Mouse (Mus musculus) layer of hippocampus, adult 18-20 months (tissue): ENCODE results near the gene Itprid2. TPM values are rescaled to one million over a fixed set of nuclear protein-coding genes. Genes with fewer than 3 reads are reported as not detected.
"Not testable (repeated sequence)": the region's sequence is repeated elsewhere in the genome, so short reads cannot be mapped to it uniquely, and the experiment has no call there.

Experiments used
- DNase-seq, 2 experiments: peaks; one replicate each; pipeline ENCODE4 v3.0.0; 2022; ENCODE audit warnings: low spot score in 2 of 2
- long read RNA-seq: library from polyadenylated mRNA; stranded (forward); transcript quantifications from one replicate; pipeline ENCODE4 v2.0.0, GENCODE M21; 2021
- total RNA-seq, 2 experiments: library from RNA; stranded (reverse); gene quantifications; 2 replicates each; pipeline ENCODE4 v1.2.3; 2021

Itprid2 gene
- total RNA-seq: 10 to 100 TPM; 41.9 to 44.6 TPM
- long read RNA-seq, full-length matches to known transcripts: 22 of 50 reads
- long read RNA-seq, partial matches to known transcripts: 16 of 50 reads
- long read RNA-seq, other reads (novel, unspliced or antisense): 12 of 50 reads

DNA sequence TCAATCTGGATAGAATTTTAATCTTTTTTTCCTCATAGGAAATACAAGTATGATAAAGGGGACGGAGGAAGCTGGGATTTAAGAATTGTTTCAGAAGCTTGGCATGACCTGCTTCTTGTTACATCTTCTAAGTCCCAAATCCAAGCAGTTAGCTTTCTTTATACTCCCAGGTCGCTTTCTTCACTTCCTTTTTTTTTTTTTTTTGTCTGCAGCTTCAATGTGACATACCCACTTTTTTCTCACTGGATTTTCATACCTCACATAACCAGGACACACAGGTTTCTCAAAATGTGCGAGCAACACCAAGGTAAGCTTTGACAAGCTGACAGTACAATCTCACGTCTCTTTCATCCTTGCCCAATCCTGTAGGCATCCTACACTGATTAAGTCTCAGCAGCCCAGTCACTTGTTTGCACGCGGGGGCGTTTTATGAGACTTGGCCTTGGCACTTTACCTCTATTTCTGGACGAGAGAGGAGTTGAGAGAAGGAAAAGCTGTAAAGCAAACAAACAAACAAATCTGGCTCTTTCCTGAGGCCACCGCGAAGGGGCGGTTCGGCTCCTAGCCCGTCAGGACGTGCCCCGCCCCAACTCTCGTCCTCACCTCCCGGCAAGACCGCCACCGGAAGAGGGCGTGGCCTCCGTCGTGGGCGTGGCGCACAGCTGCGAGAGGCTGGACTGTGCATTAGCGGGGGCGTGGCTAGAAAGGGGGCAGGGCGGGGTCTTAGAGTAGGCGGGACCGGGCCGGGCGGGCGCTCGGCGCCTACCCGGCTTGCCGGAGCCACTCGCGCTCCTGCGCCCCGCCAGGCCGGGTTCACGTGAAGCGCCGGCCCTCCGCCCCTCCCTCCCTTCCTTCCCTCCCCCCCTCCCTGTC, at the start of gene Itprid2:
Gene Itprid2, plus strand, starts transcription at position 825 of the 873 bp plus-strand sequence.
- DNase-seq: peak; percentile 94 to 96

DNA sequence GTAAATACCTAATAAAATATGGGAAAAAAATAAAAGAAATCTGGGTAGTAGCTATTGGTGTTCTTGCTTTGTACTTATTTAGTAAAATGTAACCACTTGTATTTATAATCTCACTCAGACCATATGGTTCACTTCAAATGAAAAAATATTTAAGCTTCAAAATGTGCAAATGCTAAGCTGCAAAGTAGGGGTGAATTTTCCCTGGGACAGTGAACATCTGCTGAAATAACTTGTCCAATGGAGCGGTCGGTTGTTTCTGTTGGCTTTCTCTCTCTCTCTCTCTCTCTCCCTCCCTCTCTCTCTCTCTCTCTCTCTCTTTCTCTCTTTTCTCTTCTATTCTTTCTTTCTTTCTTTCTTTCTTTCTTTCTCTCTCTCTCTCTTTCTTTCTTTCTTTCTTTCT, 39.0 kb upstream of the Itprid2 start:
- no peak for DNase-seq

DNA sequence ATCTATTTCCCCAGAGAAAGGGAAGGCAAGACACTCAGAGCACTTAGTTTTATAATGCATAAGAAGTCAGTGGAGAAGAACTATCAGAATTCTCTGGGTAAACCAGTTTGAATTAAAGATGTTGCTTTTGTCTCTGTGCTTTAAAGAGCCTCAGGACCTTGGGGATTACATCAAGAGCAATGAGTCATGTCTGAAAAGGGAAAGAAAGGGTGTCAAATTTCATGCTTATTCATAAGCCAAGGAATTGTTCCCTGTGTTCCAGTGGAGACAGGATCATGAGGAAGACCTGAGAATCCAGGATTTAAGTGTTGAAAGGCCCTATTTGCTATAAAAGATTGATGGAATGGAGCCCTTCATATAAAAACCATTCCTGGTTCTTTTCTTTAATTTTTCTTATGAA, 38.1 kb upstream of the Itprid2 start:
- DNase-seq: no peak

DNA sequence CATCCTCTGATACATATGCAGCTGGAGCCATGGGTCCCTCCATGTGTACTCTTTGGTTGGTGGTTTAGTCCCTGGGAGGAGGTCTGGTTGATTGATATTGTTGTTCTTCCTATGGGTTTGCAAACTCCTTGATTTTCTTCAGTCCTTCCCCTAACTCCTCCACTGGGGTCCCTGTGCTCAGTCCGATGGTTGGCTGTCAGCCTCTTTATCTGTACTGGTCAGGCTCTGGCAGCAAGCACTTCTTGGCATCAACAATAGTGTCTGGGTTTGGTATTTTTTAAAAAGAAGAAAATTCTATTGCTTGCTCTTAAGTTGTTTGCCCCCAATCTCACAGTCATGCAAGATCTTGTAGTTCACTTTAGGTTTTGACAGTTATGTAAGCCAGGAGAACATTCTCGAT, 34.0 kb upstream of the Itprid2 start:
- not testable (repeated sequence) for DNase-seq

DNA sequence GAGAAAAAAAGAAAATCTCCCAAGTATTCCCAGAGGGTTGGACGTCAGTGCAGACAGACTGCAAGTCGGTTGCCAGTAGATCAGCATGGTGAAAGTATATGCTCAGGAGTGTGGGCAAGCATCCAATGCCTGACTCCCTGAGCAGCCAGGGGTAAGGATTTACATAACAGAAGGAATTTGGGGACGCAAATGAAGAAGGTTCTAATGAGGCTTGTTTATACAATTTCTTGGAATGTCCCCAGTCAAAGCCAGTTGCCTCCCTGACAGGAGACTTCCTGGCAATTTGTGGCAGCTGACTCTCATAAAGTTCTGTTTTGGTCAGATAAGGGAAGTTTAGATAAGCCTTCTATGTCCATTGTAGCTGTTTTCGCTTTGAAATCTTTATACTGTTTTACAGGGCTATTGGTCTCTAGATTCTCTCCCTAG, 33.4 kb upstream of the Itprid2 start:
- DNase-seq: no peak

DNA sequence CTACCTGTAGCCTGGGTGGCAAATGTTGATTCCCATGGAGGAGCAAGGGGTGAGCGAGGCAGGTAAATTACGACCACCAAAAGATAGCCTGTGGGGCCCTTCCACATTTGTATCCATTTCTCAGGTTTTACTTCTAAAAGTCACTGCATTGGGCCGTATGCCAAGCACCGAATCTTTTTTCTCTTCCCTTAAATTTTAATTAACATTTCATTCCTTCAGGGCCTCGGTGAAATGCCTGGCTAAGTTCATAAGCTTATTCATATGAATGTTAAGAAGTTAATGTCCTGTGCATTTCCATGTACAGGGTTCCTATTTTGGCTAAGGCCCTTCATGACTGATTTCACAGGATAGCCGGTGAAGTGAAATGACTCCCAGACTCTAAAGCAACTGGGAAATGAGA, 32.8 kb upstream of the Itprid2 start:
- no peak for DNase-seq

DNA sequence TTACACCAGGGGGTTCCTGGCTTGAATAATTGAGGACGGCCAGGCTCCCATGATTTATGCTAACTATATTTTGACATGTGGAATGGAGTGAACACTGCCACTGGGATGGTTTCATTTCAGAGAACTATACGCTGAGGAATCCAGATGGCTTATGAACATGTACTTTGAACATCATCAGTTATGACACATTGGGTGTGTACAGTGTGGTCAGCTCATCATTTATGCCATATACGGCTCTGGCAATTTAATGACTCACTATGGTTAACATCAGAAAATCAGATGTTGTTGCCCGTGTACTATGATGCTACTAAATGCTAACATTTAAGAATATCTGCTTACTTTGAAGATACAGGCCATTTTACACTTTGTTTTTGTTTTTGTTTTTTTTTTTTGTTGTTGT, 31.8 kb upstream of the Itprid2 start:
- DNase-seq: no peak

DNA sequence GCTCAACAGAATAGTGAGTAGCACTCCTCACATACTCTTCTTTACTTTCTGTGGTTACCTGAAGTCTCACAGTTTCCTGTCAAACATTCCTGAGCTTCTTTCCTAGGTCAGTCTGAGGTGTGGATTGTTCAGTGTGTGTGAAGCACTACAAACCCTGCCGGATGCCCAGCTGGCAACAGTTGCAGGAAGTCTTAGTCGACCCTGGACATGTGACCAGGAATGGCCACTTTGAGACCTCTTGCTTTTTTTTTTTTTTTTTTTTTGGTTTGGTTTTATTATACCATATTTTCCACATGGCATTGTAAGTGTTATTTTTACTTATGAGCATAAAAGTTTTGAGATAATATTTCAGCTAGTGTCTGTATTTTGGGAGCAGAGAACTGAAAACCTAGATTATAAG, 29.1 kb upstream of the Itprid2 start:
- DNase-seq: no peak

DNA sequence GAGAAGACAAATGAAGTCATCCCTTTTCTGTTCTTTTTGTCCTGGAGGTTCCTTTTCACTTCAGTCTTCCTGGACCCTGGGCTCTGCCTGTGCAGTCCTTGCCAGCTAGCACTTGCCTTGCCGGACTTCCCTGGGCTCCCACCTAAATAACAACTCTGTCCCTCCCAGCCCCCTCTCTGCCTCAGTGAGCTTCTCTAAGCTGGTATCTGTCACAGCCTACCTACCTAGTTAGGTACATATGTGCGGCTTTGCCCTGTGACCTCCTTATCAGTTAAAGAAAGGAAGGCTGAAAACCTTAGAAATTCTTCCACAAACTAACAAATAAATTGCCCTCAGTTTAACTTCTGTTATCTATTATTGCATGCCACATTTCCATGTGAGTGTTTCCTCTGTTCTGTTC, 28.0 kb upstream of the Itprid2 start:
- no peak for DNase-seq

DNA sequence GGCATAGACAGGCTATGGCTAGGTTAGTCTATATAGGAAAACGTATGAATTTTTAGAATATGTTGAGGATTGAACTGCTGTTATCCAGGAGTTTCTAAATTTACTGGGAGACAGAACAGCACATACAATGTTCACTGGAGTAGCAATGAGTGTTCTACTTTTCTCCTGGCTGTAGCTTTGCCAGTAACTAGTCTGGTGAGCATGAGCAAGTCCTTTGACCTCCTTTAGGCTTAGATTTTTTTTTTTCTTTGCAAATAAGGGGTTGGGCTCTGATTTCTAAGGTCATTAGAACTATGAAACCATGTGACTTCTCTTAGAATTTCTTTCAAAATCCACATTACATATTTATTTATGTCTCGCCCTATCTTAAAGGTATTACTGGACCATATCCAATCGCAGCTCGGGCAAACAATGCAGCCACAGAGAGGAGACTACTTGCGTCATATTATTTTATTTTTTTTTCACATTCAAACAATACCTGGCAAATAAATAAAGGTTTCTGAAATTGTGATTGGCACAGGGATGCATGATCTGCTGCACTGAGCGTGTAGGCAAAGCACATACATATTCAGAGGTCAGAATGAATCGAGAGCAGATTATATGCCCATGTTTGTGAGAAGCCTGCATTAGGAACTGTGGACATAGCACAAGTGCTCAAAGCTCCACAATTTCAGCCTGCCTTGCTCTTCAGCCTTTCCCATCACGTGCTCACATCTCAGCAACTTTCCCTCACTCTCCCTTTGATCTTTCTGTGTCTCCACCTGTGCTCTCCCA, 26.7 kb upstream of the Itprid2 start:
- no peak for DNase-seq

DNA sequence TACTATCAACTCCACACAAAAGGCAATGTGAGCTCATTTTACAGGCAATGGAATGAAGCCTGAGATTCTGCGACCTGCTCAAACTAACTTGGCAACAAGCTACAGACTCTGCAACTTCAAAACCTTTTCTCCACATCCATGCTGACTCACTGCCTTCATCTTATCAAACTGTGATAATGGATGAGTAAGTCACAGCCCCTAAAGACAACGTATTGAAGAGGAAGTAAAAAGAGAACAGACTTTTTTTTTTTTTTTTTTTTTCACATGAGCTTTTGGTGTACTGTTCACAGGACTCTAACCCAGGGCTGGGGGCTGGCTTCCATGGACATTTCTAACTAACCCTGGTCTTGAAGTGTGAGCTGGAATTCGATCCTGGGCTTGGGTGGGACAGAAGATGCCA, 24.3 kb upstream of the Itprid2 start:
- DNase-seq: no peak

DNA sequence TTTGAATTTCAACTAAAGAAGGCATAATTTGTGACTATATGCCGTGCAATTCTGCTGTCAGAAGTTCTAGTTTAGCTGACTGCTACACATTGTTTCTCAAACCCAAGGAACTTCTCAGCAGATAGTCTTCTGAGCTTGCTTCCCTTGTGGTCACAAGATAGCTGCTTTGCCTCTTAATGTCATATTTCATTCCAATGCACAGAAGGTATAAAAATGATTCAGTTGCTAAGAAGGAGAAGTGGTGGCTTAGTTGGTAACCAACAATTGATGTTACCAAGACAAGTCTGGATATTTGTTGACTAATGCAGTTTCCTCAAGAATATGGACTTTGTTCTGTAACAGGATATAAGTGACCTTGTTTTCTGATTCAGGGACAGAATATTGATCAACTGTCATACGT, 17.0 kb upstream of the Itprid2 start:
- no peak for DNase-seq

DNA sequence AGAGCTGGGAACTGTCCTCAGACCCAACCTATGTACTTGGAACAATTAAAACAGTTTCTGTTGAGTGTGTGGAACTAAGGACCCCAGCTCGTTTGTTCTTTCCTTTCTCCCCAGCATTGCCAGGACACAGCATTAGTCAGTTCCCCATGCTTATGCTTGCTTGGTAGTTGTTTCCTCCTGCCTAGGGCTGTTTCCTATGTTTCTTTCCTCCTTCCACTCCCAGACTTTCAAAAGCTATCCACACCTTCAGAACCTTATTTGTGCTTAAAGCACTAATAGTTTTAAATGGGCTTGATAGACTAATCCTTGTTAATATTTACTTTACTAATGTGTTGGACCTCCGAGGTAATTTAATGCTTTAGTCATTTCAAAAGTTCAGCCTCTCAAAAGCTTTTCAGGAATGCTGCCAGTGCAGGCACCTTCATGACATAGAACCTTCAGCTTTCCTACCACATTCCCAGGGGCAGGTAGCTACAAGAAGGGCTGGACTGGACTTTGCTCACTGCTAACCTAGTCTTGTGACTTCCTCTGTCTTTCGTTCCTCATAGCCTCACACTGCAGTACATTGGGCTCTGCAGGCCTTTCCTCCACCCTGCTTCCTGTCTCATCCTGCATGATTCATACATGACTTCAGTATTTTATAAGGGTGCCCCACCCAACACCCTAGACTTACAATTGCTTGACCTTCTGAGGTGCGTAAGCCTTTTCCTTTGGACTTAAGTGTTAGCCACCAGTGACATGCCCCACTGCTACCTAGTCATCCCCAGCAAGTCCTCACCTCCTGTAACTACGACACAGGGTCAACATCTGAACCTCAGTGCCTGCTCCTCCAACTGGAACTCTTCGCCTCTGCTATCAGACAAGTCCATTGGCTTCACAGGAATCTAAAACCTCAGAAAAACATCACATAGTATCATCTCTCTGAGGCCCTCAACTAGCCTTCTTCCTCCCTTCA, 16.3 kb upstream of the Itprid2 start:
- DNase-seq: no peak

DNA sequence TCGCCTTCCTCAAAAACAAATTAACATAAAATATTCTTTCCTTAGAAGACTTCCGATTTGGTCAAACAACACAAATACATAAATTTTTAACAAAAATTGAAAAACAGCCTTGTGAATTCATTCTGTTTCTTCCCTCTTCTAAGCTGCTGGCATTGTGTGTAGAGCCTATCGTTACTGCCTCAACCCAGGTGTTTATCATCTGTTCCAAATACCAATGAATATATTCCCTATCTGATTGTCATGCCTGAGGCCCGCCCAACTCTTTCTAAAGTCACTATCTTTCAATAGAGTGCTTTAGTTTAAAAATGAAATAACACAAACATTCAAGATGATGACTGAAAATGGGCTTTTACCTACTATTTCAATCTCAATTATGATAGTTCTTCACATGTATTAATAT, 11.9 kb upstream of the Itprid2 start:
- no peak for DNase-seq

DNA sequence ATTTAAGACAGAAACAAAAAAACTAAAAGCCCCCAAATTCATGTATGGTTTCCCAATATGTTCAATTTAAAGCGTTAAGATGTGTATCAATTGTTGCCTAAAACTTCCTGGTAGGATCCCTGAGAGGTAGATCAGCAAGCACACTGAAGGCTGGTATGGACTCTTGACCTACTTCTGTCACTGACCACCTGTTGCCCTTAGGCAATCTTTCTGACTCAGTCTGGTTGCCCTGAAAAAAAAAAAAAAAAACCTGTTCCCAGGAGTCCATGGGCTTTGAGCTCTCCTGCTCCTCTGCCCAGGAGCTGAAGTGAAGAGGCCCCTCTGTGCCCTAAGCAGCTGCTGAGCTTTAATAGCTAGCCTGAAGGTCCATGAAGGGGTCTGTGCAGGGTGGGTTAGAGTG, 7.5 kb upstream of the Itprid2 start:
- no peak for DNase-seq

DNA sequence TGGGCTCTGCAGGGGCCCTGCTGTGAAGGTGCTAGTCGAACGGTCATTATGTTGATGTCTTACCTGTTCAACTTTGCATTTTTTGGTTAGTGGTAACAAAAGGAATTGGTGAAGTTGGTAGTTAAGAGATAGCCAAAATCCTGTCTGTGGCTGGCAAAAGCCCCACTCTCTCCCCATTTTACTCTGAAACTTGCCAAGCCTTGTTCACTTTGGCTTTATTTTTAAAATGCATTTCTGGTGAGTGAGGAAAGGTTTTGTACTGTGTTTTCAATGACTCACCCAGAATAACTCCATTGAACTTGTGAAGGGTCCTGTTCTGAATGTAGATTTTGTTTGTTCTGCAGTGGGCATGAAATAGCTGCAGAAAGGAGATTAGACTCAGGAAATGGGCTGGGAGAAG, 4.9 kb upstream of the Itprid2 start:
- no peak for DNase-seq

DNA sequence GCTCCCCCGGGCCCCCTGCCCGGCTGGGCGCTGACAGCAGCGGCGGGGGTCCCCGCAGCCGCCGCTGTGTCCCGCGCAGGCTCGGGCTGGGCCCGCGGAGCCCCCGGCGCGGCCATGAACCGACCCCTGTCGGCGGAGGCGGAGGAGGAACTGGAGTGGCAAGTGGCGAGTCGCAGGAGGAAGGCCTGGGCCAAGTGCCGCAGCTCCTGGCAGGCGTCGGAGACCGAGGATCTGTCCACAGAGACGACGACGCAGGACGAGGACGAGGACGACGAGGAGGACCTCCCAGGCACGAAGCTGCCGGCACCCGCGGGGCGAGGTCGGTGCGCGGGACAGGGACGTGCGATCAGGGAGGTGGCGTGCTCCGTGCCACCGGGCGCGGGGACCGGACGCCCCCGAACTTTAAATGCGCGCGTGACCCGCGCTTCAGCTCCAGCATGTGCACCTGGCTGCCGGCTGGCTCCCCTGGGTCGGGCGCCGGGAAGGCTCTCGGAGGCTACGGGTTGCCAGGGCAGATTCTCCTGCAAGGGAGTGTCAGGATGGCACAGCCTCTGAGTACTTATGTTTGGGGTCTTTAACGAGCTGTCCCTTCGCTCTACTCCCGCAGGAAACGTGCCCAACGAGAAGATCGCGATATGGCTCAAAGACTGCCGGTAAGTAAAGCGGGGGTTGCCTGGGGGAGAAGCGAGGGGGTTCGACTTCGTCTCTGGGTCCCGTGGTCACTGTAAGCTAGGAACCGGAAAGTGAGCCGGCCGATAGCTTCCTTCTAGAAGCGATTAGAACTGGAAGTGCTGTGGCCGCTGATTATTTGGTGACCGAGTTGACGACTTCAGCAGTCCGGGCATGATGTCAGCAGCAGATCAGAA, 507 bp downstream of the Itprid2 start:
- DNase-seq: peak; percentile 39 to 64

DNA sequence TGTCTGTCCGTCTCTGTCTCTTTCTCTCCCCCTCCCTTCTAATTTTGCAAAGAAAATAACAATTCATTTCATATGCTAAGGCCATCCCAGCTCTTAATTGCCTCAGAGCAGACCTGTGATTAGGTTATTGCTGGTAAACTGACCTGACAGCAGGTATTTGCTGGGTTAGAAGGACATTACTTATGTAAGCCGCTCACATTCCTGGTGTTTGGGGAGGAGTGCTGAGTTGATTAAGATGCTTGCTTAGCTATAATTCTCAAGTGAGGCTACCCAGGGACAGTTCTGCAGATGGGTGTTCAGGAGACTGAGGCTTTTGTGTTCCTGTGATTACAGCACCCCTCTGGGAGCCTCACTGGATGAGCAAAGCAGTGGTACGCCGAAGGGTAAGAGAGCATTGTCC, 3.8 kb downstream of the Itprid2 start:
- DNase-seq: no peak

DNA sequence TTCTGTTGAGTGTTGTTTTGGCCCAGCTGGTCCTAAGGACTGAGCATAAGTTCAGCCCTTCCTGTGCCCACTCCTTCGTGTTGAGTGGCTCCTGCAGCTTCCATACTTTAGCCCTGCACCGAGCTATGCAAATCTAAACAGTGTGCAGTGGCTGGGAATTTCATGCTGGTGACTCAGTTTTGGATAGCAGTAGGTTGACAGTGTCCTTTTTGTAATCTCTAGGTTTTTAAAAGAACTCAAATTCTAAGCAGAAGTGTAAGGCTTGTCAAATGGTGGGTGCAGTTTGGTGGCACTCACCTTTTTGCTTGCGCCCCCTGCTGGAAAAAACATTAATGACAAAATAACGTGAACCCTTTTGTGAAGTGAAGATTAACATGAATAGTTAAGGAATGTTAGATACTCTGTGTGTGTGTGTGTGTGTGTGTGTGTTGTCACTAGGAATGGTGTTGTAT, 11.1 kb downstream of the Itprid2 start:
- DNase-seq: peak in 1 of 2 experiments; percentile 75

DNA sequence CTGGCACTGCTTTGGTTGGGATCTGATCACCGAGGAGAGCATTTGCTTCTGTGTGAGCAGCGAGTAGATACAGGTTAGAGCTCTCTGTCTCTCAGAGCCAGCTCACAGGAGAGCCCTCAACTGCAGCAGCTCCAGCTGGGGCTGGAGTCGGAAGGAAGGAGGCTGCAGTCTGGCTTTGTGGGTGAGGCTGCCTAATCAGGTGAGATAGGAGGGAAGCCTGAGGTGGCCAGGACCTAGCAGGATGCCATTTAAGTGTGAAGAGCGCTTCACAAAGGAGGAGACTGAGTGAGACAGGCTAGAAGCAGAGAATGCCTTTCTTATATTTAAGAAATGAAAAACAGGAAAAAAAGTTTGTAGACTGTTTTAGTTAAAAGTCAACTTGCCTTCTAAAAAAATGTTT, 11.9 kb downstream of the Itprid2 start:
- peak in 1 of 2 experiments; percentile 24 for DNase-seq
